In the genomic region with DNA sequence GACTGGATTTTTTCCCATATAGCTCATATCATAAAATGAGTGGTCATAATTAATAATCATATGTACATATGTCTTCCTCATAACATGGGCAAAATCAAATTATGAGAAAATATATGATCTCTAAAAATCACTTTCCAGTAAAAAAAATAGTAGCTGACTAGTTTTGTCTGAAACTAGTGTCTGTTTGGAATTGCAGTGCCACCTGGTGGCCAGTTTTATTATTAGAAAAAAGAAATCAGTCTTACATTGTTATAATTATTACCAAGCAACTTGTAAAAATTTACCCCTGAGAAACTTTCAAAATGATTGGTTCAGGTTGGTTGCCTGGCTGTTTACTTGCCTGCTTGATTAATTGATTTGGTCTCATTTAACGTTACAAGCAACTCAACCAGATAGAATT, we compare ENCODE assay signal across 8 mouse cellular contexts. TPM values are rescaled to one million over a fixed set of nuclear protein-coding genes. Genes with fewer than 3 reads are reported as not detected.
DNase-seq lines count a peak whose midpoint lies in the region; ATAC-seq and TF ChIP-seq lines count a peak whose summit lies in the region.

No protein-coding gene starts in this region.

- in situ Hi-C loops in Patski (cut with MboI; ENCODE audit: low pct_unique_long_range_greater_than_20kb) = no loop called here

- TF ChIP-seq CTCF in gastrocnemius, adult 2 months (IDR thresholded peaks at IDR 0.05) = peak; percentile 80
- TF ChIP-seq CTCF in Patski (IDR thresholded peaks at IDR 0.05) = peak; percentile 41

- 89% methylated on average over 1 of the region's 1 CpGs for WGBS in midbrain, embryonic 11.5 days
- 94% methylated on average over 1 of the region's 1 CpGs for WGBS in midbrain, embryonic 15.5 days
- WGBS in forebrain, embryonic 16.5 days = 92% methylated on average over 1 of the region's 1 CpGs

- H3K27ac ChIP-seq in gastrocnemius, adult 2 months = no peak overlapping the region
- no peak overlapping the region for H3K27ac ChIP-seq in midbrain, embryonic 11.5 days (ENCODE audit: low read depth, low read length)
- H3K27ac ChIP-seq in midbrain, embryonic 15.5 days = no peak overlapping the region
- no peak overlapping the region for H3K27ac ChIP-seq in forebrain, embryonic 16.5 days (ENCODE audit: low read length)

- CTCF ChIA-PET in Patski (lab: Charles Lee) = interaction anchor here (0.7 to 3.0 kb wide), 16 partner anchors 9 to 287 kb away, joined by 3 to 18 read pairs (median 4); no protein-coding TSS in a partner anchor

- H3K9me3 ChIP-seq in midbrain, embryonic 11.5 days (ENCODE audit: control insufficient read depth, low read length) = no peaks in the 10 kb centered on the region
- no peaks in the 10 kb centered on the region for H3K9me3 ChIP-seq in midbrain, embryonic 15.5 days
- no peaks in the 10 kb centered on the region for H3K9me3 ChIP-seq in forebrain, embryonic 16.5 days (ENCODE audit: control insufficient read depth, low read length)

- no peaks in the 10 kb centered on the region for H3K4me1 ChIP-seq in midbrain, embryonic 11.5 days (ENCODE audit: control insufficient read depth, insufficient read depth, low read length)
- H3K4me1 ChIP-seq in midbrain, embryonic 15.5 days = no peaks in the 10 kb centered on the region
- H3K4me1 ChIP-seq in forebrain, embryonic 16.5 days (replicated peaks; ENCODE audit: control insufficient read depth, insufficient read depth, low read length) = no peaks in the 10 kb centered on the region

- H3K4me3 ChIP-seq in gastrocnemius, adult 2 months = no peak overlapping the region
- no peak overlapping the region for H3K4me3 ChIP-seq in midbrain, embryonic 11.5 days (ENCODE audit: low read depth, low read length)
- H3K4me3 ChIP-seq in midbrain, embryonic 15.5 days = no peak overlapping the region
- H3K4me3 ChIP-seq in forebrain, embryonic 16.5 days (replicated peaks; ENCODE audit: low read length) = no peak overlapping the region

- ATAC-seq in midbrain, embryonic 11.5 days (ENCODE audit: low FRiP score) = no peak
- ATAC-seq in midbrain, embryonic 15.5 days (replicated peaks) = no peak
- no peak for ATAC-seq in Patski
- peak; percentile 50 for ATAC-seq in granulocyte monocyte progenitor cell, adult 5-6 weeks (replicated peaks; ENCODE audit: poor library complexity, severe bottlenecking)
- ATAC-seq in megakaryocyte progenitor cell, adult 5-6 weeks (replicated peaks; ENCODE audit: poor library complexity) = peak; percentile 70
- no peak for ATAC-seq in forebrain, embryonic 16.5 days

- POLR2A ChIA-PET in Patski (lab: Charles Lee) = no interaction called here

- no peak overlapping the region for H3K4me2 ChIP-seq in midbrain, embryonic 11.5 days
- no peak overlapping the region for H3K4me2 ChIP-seq in midbrain, embryonic 15.5 days
- H3K4me2 ChIP-seq in forebrain, embryonic 16.5 days (ENCODE audit: low read length) = no peak overlapping the region

- peaks cover 26% of the 10 kb centered on the region for H3K36me3 ChIP-seq in midbrain, embryonic 11.5 days (ENCODE audit: control insufficient read depth, insufficient read depth, low read length)
- H3K36me3 ChIP-seq in midbrain, embryonic 15.5 days (replicated peaks) = peaks cover 32% of the 10 kb centered on the region
- H3K36me3 ChIP-seq in forebrain, embryonic 16.5 days (ENCODE audit: control insufficient read depth, insufficient read depth) = peaks cover 21% of the 10 kb centered on the region

- no peaks in the 10 kb centered on the region for H3K27me3 ChIP-seq in midbrain, embryonic 11.5 days (ENCODE audit: control insufficient read depth, insufficient read depth, low read length)
- no peaks in the 10 kb centered on the region for H3K27me3 ChIP-seq in midbrain, embryonic 15.5 days (replicated peaks)
- no peaks in the 10 kb centered on the region for H3K27me3 ChIP-seq in Patski
- no peaks in the 10 kb centered on the region for H3K27me3 ChIP-seq in forebrain, embryonic 16.5 days (replicated peaks; ENCODE audit: control insufficient read depth, insufficient read depth, low read length)

- intact Hi-C loops in gastrocnemius, adult 2 months (cut with DNase I) = loop anchor here (1.0 to 5.0 kb wide), 2 partner anchors 105 to 287 kb away; no protein-coding TSS in a partner anchor

- no peak overlapping the region for H3K9ac ChIP-seq in midbrain, embryonic 11.5 days (ENCODE audit: low read length)
- no peak overlapping the region for H3K9ac ChIP-seq in midbrain, embryonic 15.5 days
- no peak overlapping the region for H3K9ac ChIP-seq in forebrain, embryonic 16.5 days (replicated peaks; ENCODE audit: low read depth, low read length)

- DNase-seq in gastrocnemius, adult 2 months = no peak
- DNase-seq in gastrocnemius, adult 8-10 months (ENCODE audit: low spot score in 2 of 2) = no peak
- peak; percentile 95 for DNase-seq in midbrain, embryonic 11.5 days (ENCODE audit: low spot score, missing footprints)
- no peak for DNase-seq in Patski (ENCODE audit: low read depth, low spot score)

RNA-seq across cellular contexts. Expression of gene Gpr21, which starts 30.8 kb away (rescaled TPM):
- under 1 TPM; 0.50 to 0.71 TPM for total RNA-seq in gastrocnemius, adult 2 months (2021)
- 1 to 10 TPM in 1 of 4 experiments, under 1 TPM in 3; 0.31 to 1.6 (median 0.40) TPM for total RNA-seq in gastrocnemius, adult 8-10 months (2022)
- polyA plus RNA-seq in midbrain, embryonic 11.5 days (2014; fragmentation: Nextera tagmentation; extraction: Ambion mirVana) = 1.9 and 2.1 TPM in 2 replicates
- 16.3 and 18.5 TPM in 2 replicates for polyA plus RNA-seq in midbrain, embryonic 15.5 days (2015; fragmentation: Nextera tagmentation; extraction: Ambion mirVana)
- polyA plus RNA-seq in Patski (2021) = 0.05 TPM
- total RNA-seq in granulocyte monocyte progenitor cell, adult 5-6 weeks (2014; fragmentation: Nextera tagmentation) = 0.84 and 2.1 TPM in 2 replicates
- 0.69 and 1.3 TPM in 2 replicates for total RNA-seq in granulocyte monocyte progenitor cell, adult 5-6 weeks (2017)
- total RNA-seq in megakaryocyte progenitor cell, adult 5-6 weeks (2015) = 1.5 and 1.7 TPM in 2 replicates
- 0.29 and 0.88 TPM in 2 replicates for total RNA-seq in megakaryocyte progenitor cell, adult 5-6 weeks (2017)
- polyA plus RNA-seq in forebrain, embryonic 16.5 days (2015; fragmentation: Nextera tagmentation; extraction: Ambion mirVana) = 28.9 and 31.1 TPM in 2 replicates

RNA-seq across cellular contexts. Expression of gene Rabgap1, which starts 42.3 kb away (rescaled TPM):
- total RNA-seq in gastrocnemius, adult 2 months (2021) = 10 to 100 TPM; 33.9 to 34.5 TPM
- total RNA-seq in gastrocnemius, adult 8-10 months (2022) = 10 to 100 TPM; 29.6 to 34.5 (median 31.0) TPM
- 43.8 and 51.8 TPM in 2 replicates for polyA plus RNA-seq in midbrain, embryonic 11.5 days (2014; fragmentation: Nextera tagmentation; extraction: Ambion mirVana)
- polyA plus RNA-seq in midbrain, embryonic 15.5 days (2015; fragmentation: Nextera tagmentation; extraction: Ambion mirVana) = 51.6 and 52.7 TPM in 2 replicates
- 55.9 TPM for polyA plus RNA-seq in Patski (2021)
- 20.8 and 22.0 TPM in 2 replicates for total RNA-seq in granulocyte monocyte progenitor cell, adult 5-6 weeks (2014; fragmentation: Nextera tagmentation)
- total RNA-seq in granulocyte monocyte progenitor cell, adult 5-6 weeks (2017) = 22.7 and 24.1 TPM in 2 replicates
- 20.0 and 31.9 TPM in 2 replicates for total RNA-seq in megakaryocyte progenitor cell, adult 5-6 weeks (2015)
- 30.4 and 39.1 TPM in 2 replicates for total RNA-seq in megakaryocyte progenitor cell, adult 5-6 weeks (2017)
- 63.2 and 65.3 TPM in 2 replicates for polyA plus RNA-seq in forebrain, embryonic 16.5 days (2015; fragmentation: Nextera tagmentation; extraction: Ambion mirVana)

RNA-seq across cellular contexts. Expression of gene Zbtb6, which starts 42.4 kb away (rescaled TPM):
- 1 to 10 TPM; 3.4 to 4.0 TPM for total RNA-seq in gastrocnemius, adult 2 months (2021)
- total RNA-seq in gastrocnemius, adult 8-10 months (2022) = 1 to 10 TPM; 2.3 to 3.8 (median 3.5) TPM
- 6.8 and 8.4 TPM in 2 replicates for polyA plus RNA-seq in midbrain, embryonic 11.5 days (2014; fragmentation: Nextera tagmentation; extraction: Ambion mirVana)
- polyA plus RNA-seq in midbrain, embryonic 15.5 days (2015; fragmentation: Nextera tagmentation; extraction: Ambion mirVana) = 15.6 and 17.5 TPM in 2 replicates
- polyA plus RNA-seq in Patski (2021) = 11.5 TPM
- total RNA-seq in granulocyte monocyte progenitor cell, adult 5-6 weeks (2014; fragmentation: Nextera tagmentation) = 7.8 and 10.8 TPM in 2 replicates
- 19.7 and 20.7 TPM in 2 replicates for total RNA-seq in granulocyte monocyte progenitor cell, adult 5-6 weeks (2017)
- total RNA-seq in megakaryocyte progenitor cell, adult 5-6 weeks (2015) = 16.2 and 17.4 TPM in 2 replicates
- total RNA-seq in megakaryocyte progenitor cell, adult 5-6 weeks (2017) = 20.3 and 22.3 TPM in 2 replicates
- 24.2 and 25.1 TPM in 2 replicates for polyA plus RNA-seq in forebrain, embryonic 16.5 days (2015; fragmentation: Nextera tagmentation; extraction: Ambion mirVana)

RNA-seq across cellular contexts. Expression of gene Zbtb26, which starts 42.4 kb away (rescaled TPM):
- 1 to 10 TPM; 4.6 to 5.7 TPM for total RNA-seq in gastrocnemius, adult 2 months (2021)
- 1 to 10 TPM; 3.3 to 5.3 (median 4.2) TPM for total RNA-seq in gastrocnemius, adult 8-10 months (2022)
- polyA plus RNA-seq in midbrain, embryonic 11.5 days (2014; fragmentation: Nextera tagmentation; extraction: Ambion mirVana) = 11.7 and 14.1 TPM in 2 replicates
- polyA plus RNA-seq in midbrain, embryonic 15.5 days (2015; fragmentation: Nextera tagmentation; extraction: Ambion mirVana) = 7.5 and 7.7 TPM in 2 replicates
- polyA plus RNA-seq in Patski (2021) = 9.0 TPM
- 5.8 and 9.4 TPM in 2 replicates for total RNA-seq in granulocyte monocyte progenitor cell, adult 5-6 weeks (2014; fragmentation: Nextera tagmentation)
- 7.0 and 10.9 TPM in 2 replicates for total RNA-seq in granulocyte monocyte progenitor cell, adult 5-6 weeks (2017)
- total RNA-seq in megakaryocyte progenitor cell, adult 5-6 weeks (2015) = 7.3 and 8.3 TPM in 2 replicates
- 8.2 and 11.8 TPM in 2 replicates for total RNA-seq in megakaryocyte progenitor cell, adult 5-6 weeks (2017)
- polyA plus RNA-seq in forebrain, embryonic 16.5 days (2015; fragmentation: Nextera tagmentation; extraction: Ambion mirVana) = 8.9 and 9.2 TPM in 2 replicates

Comparison
In these comparisons a context has a peak if more than half of its experiments do, and no peak if none do; other contexts are left out.
1. ATAC-seq: peak in granulocyte monocyte progenitor cell, adult 5-6 weeks (single experiment) and megakaryocyte progenitor cell, adult 5-6 weeks (single experiment); none in midbrain, embryonic 11.5 days (single experiment), midbrain, embryonic 15.5 days (single experiment), Patski (single experiment) and forebrain, embryonic 16.5 days (single experiment).